Mouse (Mus musculus) retina, embryonic 14.5 days (tissue): ENCODE measurements around the gene Slc22a5.

Experiments used
- DNase-seq: peaks from one replicate; pipeline ENCODE4 v3.0.0-alpha.2; 2015; ENCODE audit warnings: low spot score

The Slc22a5 gene

GRCm38 (mm10) chr11:53839663-53840642 is 51.5 kb downstream of the Slc22a5 start:
- no peak for DNase-seq

DNA sequence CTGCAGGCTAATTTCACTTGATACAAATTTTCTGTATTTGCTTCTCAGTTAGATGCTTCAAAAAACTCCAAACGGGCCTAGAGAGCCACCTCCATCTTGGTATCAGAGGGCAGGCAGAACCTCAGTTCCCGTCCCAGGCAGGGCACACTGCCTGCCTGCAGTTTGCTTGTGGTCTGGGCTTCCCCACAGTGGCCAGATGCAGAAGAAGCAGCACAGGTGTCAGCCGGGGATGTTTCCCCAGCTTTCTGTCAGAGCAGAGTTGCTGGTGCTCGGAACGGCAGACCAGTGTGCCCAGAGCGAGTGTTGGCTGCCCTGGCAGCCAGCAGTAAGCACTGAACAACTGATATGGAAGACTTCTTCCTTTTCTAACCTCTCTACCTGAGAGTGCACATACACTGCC is 52.3 kb downstream of the Slc22a5 start:
- no peak for DNase-seq

GRCm38 (mm10) chr11:53837731-53838130 is 53.7 kb downstream of the Slc22a5 start:
- DNase-seq = no peak

DNA sequence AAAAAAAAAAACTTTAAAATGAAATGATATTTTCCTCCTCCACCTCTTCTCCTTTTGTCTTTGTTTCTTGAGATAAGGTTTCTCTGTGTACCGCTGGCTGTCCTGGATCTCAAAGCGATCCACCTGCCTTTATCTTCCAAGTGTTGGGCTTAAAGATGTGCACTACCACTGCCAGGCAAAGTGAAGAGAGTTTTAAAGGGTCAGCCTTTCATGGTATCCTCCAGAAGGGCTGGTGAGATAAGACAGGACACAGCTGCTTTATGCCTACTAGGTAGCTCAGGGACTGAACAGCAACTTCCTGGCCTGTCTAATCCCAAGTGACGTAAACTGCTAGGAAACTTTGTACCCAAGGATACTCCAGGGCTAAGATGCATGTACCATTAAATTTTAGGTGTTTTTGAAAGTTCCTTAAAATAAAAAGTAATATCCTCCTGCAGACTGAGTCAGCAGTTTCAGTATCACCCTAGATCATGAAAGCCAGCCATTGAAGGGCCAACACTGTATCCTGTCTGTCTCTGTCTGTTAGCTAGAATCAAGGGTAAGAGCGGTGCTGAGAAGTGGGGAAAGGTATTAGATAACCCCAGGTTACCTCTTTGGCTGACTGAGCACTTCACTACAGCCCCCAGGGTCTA is 56.0 kb downstream of the Slc22a5 start:
- DNase-seq = no peak

DNA sequence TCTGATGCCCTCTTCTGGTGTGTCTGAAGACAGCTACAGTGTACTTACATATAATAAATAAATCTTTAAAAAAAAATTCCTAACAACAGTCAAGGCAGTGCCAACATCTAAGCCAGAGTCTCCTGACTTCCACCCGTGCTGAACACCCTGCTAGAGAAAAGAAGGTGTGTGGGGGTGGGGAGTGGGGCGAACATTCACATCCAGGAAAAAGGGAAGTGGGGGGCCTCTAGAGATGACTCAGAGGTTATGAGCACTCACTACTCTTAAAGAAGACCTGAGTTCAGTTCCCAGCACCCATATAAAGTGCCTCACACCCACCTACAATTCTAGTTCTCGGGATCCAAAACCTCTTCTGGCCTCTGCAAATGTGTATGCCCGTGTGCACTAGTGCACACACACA is 66.1 kb downstream of the Slc22a5 start:
- DNase-seq = no peak

DNA sequence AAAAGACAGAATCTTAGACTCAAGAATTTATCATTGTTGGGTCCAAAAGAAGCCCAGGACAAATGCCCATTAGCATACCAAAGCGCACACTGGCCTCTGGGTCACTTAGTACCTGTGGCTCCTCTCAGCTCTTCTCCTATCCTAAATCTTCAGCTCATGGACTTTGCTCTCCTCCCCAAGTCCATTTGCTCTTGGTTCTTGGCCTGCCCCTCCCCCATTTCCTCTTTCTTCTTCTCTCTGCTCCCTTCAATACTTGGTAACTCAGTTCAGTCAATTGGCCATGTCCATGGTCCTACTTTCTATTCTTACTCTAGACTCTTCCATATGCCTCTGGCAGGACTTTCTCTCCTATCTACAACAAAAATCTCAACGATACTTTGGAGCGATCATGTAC is 69.5 kb downstream of the Slc22a5 start:
- DNase-seq = no peak

GRCm38 (mm10) chr11:53821230-53821944 is 70.1 kb downstream of the Slc22a5 start:
- no peak for DNase-seq

DNA sequence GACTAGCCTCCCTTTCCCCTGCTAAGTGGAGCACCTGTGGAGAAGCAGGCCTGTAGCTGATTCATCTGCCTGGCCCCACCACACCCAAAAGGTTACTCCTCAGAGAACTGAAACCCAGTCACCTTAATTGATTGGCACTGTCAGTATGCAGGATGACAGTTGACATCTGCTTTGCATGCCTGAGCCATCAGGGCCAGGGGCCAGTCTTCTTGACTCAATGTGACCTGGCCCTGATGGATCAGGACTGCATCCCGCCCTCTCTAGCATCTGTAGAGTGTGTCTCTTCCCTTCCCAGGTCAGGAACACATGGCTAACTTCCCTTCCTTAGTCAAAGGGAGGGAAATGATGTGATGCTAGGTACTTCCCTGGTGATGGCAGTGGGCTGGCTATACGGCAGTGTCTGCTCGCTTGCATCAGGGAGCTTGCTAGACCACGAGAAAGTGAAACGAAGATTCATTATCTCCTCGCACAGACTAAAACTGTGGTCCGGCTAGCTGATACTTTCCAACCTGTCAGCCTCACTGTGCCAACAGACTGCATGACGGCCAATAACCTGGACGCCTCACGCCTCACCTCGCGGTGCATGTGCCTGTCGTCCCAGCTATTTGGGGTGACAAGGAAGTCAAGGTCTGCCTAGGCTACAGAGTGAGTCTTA is 70.8 kb downstream of the Slc22a5 start:
- DNase-seq = no peak

GRCm38 (mm10) chr11:53819511-53819910 is 71.9 kb downstream of the Slc22a5 start:
- DNase-seq = no peak

DNA sequence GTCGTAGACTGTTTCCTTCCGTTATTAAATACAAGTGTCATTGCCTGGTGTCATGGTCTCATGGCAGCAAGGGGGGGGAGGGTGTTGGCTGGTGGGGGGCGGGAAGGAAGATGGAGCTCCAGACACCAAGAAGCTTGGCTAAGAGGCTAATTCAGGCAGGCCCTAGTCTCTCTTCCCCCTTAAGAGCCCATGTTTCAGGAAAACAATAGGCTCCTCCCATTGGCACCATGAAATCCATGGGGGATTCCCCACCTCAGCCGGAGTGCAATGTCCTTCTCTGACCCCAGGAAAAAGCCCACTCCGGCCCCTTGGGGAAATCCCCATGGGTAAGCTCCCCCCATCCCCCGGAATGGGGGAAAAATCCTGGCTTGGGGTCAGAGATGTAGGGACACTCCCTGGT is 72.7 kb downstream of the Slc22a5 start:
- no peak for DNase-seq

GRCm38 (mm10) chr11:53816841-53817375 is 74.6 kb downstream of the Slc22a5 start:
- DNase-seq = no peak

GRCm38 (mm10) chr11:53814810-53815209 is 76.7 kb downstream of the Slc22a5 start:
- DNase-seq = no peak
